Mouse (Mus musculus): ENCODE data around the gene Eif2b4.

- TF ChIP-seq CTCF (IDR thresholded peaks at IDR 0.05; ENCODE audit: borderline replicate concordance, control insufficient read depth, extremely low read depth, insufficient read depth, low read length, poor library complexity) = no peak
- peak; percentile 58 for TF ChIP-seq POLR2A (IDR thresholded peaks at IDR 0.05; ENCODE audit: control insufficient read depth, extremely low read depth, insufficient read depth, low read length, poor library complexity)
These were observed 39.1 kb downstream of the Eif2b4 start, which contains the start of gene Mpv17 for GRCm38 (mm10) chr5:31154152-31154553.

All from thymus, adult 2 months (tissue).